Mouse (Mus musculus) heart, postnatal 0 days (tissue): ENCODE results near the gene Mrps18b.

Experiments used
- CTCF ChIP-seq: IDR thresholded peaks from 2 replicates; pipeline ENCODE4 v1.5.1; 2016; ENCODE audit warnings: antibody characterized with exemption, control low read depth, low read depth
- EP300 ChIP-seq: IDR thresholded peaks from 2 replicates; pipeline ENCODE4 v1.6.1; 2016; ENCODE audit warnings: antibody characterized with exemption, low read depth

GRCm38 (mm10) chr17:35909186-35909918, 6.8 kb downstream of the Mrps18b start:
- TF ChIP-seq CTCF = no peak
- no peak for TF ChIP-seq EP300
